Mouse (Mus musculus) small intestine, adult 2 months (tissue): ENCODE measurements around the gene Cabcoco1.

Experiments
- CTCF ChIP-seq: fragments of 200-500 bp; IDR thresholded peaks from 2 replicates; pipeline ENCODE4 v1.5.1; 2012; ENCODE audit warnings: low read depth, mild to moderate bottlenecking, control low read depth, inconsistent platforms, low read length, moderate library complexity, mixed read lengths; ENCODE audit not compliant: insufficient replicate concordance, insufficient read length; ENCODE audit errors: extremely low read depth
- POLR2A ChIP-seq: fragments of 200-500 bp; IDR thresholded peaks from 2 replicates; pipeline ENCODE4 v1.6.1; 2012; ENCODE audit warnings: low read depth, mild to moderate bottlenecking, control low read depth, inconsistent platforms, low read length, moderate library complexity

DNA sequence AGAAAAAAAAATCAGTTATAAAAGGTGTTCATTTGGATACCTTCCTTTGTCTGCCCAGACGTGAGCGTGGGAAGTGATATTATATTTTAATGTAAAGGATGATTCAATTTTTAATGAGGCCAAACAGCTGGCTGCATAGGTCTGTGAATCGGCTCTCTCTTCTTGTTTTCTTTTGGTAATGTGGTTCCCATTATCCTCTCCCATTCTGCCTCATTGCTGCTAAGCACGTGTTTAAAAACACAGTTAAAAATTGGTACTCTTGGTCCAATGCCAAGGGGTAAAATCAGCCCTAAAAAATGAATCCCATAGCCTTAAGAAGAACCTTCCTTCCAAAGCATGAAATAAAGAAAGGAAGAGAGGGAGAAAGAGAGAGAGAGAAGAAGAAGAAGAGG lies 17.1 kb upstream of the Cabcoco1 start:
- no peak for TF ChIP-seq CTCF
- no peak for TF ChIP-seq POLR2A
